Mouse (Mus musculus): ENCODE measurements at regions not wholly inside any gene's neighbourhood (a gene's known extent, or its start where the extent isn't known, plus 50 kb on each side); places are given as distances from the start of the nearest gene placed in this dataset.

DNA sequence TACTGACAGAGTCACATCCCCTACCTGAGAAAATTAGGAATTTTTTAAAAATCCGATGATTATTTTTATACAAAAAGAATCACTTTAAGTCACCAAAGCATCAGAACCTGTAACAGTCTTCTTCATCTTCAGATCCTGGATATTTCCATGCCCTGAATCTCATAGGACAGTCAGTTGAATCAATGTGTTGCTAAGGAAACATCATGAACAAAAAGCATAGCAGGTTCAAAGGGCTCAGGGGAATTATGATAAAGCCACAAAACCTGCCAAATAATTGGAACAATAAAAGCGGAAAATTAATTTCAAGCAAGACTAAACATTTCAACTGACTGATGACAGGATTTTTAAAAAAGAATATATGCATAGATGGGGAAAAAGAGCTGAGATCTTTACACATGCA is 393.9 kb downstream of the Bckdhb start:
- Histone ChIP-seq H3K36me3 (ENCODE audit: control insufficient read depth, insufficient read depth) (no peaks in the 10 kb centered on the region), H3K4me2 (replicated peaks; ENCODE audit: low read depth) (no peak overlapping the region), H3K27me3 (replicated peaks; ENCODE audit: control insufficient read depth, insufficient read depth, low read length) (no peaks in the 10 kb centered on the region), H3K9me3 (ENCODE audit: control insufficient read depth) (no peaks in the 10 kb centered on the region), H3K9ac (ENCODE audit: low read depth, low read length) (no peak overlapping the region), H3K27ac (ENCODE audit: low read depth, low read length) (no peak overlapping the region), H3K4me1 (replicated peaks; ENCODE audit: control insufficient read depth, insufficient read depth, low read length) (no peaks in the 10 kb centered on the region), H3K4me3 (ENCODE audit: low read depth, low read length) (no peak overlapping the region)
- TF ChIP-seq CTCF (IDR thresholded peaks at IDR 0.05; ENCODE audit: low read depth): no peak
- 89% methylated on average over 2 of the region's 2 CpGs for WGBS
- ATAC-seq: no peak

DNA sequence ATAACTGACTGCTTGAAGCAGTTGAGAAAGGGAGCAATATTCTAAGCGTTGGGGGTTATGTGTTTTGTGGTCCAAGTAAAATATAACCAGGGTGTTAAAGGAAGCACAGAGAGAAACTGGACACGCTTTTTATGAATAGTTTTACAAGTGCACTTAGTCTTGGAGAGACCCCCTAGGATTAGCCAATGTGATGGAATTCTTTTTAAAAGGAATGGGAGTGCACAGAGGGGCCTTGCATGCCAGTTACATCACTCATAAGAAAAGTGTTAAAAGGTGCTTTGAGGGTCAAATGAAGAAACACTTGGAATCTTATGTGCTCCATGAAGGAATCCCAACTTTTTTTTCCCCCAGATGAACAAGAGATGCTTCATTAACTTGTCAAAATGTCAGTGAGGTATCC is 394.4 kb downstream of the Bckdhb start:
- no peak for TF ChIP-seq CTCF (IDR thresholded peaks at IDR 0.05; ENCODE audit: low read depth)
- H3K4me2 ChIP-seq (replicated peaks; ENCODE audit: low read depth): no peak overlapping the region
- ATAC-seq: no peak
- H3K4me3 ChIP-seq (ENCODE audit: low read depth, low read length): no peak overlapping the region
- H3K9ac ChIP-seq (ENCODE audit: low read depth, low read length): no peak overlapping the region
- no peak overlapping the region for H3K27ac ChIP-seq (ENCODE audit: low read depth, low read length)
- no peaks in the 10 kb centered on the region for H3K36me3 ChIP-seq (ENCODE audit: control insufficient read depth, insufficient read depth)
- 79% methylated on average over 2 of the region's 2 CpGs for WGBS
- no peaks in the 10 kb centered on the region for H3K4me1 ChIP-seq (replicated peaks; ENCODE audit: control insufficient read depth, insufficient read depth, low read length)
- H3K9me3 ChIP-seq (ENCODE audit: control insufficient read depth): no peaks in the 10 kb centered on the region
- no peaks in the 10 kb centered on the region for H3K27me3 ChIP-seq (replicated peaks; ENCODE audit: control insufficient read depth, insufficient read depth, low read length)

DNA sequence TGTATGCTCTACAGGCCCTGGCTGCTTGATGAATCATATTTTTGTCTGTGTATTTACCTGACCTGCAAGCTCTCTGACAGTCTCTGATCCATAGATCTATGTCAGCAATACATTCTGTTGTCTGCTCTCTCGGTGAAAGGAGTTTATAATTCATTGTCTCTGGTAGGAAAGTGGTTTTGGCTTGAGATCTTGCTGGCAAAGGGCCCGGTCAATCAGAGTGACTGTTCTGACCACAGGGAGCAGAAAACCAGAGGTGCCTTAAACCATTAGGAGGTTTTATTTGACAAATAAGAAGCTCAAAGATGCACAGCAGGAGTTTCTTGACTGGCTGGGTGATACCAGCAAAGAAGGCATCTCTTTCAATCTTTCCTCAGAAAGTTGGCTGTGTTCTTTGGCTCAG is 398.2 kb downstream of the Bckdhb start:
- H3K4me2 ChIP-seq (replicated peaks; ENCODE audit: low read depth): no peak overlapping the region

DNA sequence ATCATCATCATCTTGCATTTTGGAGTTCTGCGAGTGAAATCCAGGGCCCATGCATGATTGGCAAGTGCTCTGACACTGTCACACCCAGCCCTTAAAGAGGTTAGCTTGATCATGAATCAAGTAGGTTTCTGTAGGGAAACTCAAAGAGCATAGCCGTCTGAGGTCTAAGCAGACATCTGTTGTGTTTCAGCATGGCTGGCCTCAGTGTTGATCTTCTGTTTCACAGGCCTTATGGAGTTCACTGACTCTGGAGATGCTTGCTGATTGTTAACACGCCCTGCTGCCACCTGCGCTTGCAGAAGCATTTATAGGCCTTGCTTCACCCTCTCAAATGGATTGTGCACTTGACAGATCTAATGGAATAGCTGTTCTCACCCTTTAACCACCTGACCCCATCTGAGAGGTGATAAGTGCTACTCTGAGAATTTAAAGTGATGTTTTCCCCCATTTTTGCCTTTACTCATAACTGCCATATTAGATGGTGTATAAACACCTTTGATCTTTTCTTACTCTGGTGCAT is 406.2 kb downstream of the Bckdhb start:
- Histone ChIP-seq H3K4me3 (ENCODE audit: low read depth, low read length) (no peak overlapping the region), H3K9ac (ENCODE audit: low read depth, low read length) (no peak overlapping the region), H3K27me3 (replicated peaks; ENCODE audit: control insufficient read depth, insufficient read depth, low read length) (no peaks in the 10 kb centered on the region), H3K36me3 (ENCODE audit: control insufficient read depth, insufficient read depth) (no peaks in the 10 kb centered on the region), H3K4me1 (replicated peaks; ENCODE audit: control insufficient read depth, insufficient read depth, low read length) (no peaks in the 10 kb centered on the region), H3K27ac (ENCODE audit: low read depth, low read length) (no peak overlapping the region), H3K4me2 (replicated peaks; ENCODE audit: low read depth) (no peak overlapping the region), H3K9me3 (ENCODE audit: control insufficient read depth) (no peaks in the 10 kb centered on the region)
- 71% methylated on average over 4 of the region's 4 CpGs for WGBS
- no peak for ATAC-seq
- no peak for TF ChIP-seq CTCF (IDR thresholded peaks at IDR 0.05; ENCODE audit: low read depth)

More for the DNA sequence above, 398.2 kb downstream of the Bckdhb start:
- Histone ChIP-seq H3K4me3 (ENCODE audit: low read depth, low read length) (no peak overlapping the region), H3K4me1 (replicated peaks; ENCODE audit: control insufficient read depth, insufficient read depth, low read length) (no peaks in the 10 kb centered on the region), H3K27me3 (replicated peaks; ENCODE audit: control insufficient read depth, insufficient read depth, low read length) (no peaks in the 10 kb centered on the region), H3K27ac (ENCODE audit: low read depth, low read length) (no peak overlapping the region), H3K9me3 (ENCODE audit: control insufficient read depth) (no peaks in the 10 kb centered on the region), H3K9ac (ENCODE audit: low read depth, low read length) (no peak overlapping the region), H3K36me3 (ENCODE audit: control insufficient read depth, insufficient read depth) (no peaks in the 10 kb centered on the region)
- no peak for ATAC-seq
- 47% methylated on average over 2 of the region's 2 CpGs for WGBS
- TF ChIP-seq CTCF (IDR thresholded peaks at IDR 0.05; ENCODE audit: low read depth): no peak

DNA sequence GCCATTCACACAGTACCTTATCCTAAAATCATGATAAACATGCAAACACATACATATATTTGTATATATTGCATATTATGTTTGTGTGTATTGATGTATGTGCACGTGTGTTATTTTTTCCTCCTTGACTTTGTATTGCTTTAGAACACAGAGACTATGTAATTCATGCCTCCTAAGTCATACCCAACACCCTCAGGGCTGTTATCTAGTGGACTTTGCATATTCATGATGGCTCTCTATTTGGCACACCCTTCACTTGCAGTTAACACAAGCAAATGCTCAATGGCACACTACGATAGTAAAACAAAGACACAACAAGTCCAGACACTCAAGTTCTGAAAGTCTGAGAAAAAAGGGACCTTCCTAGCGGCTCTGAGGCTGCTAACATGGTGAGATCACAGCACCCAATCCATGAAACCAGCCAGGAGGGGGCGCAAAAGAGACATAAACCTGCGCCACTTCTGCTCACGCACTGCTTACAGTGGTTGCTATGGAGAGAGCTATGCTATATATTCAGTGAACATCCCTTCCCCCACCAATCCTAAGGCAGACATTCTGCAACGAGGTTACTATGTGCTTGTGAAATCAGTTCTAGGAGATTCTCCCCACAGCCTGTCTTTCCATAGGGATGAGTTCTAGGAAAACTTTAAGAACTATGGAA is 418.6 kb downstream of the Bckdhb start:
- Histone ChIP-seq H3K9me3 (ENCODE audit: control insufficient read depth) (no peaks in the 10 kb centered on the region), H3K4me2 (replicated peaks; ENCODE audit: low read depth) (no peak overlapping the region), H3K36me3 (ENCODE audit: control insufficient read depth, insufficient read depth) (no peaks in the 10 kb centered on the region), H3K4me3 (ENCODE audit: low read depth, low read length) (no peak overlapping the region), H3K4me1 (replicated peaks; ENCODE audit: control insufficient read depth, insufficient read depth, low read length) (no peaks in the 10 kb centered on the region), H3K27me3 (replicated peaks; ENCODE audit: control insufficient read depth, insufficient read depth, low read length) (no peaks in the 10 kb centered on the region), H3K27ac (ENCODE audit: low read depth, low read length) (no peak overlapping the region), H3K9ac (ENCODE audit: low read depth, low read length) (no peak overlapping the region)
- 16% methylated on average over 7 of the region's 7 CpGs for WGBS
- peak; percentile 76 for ATAC-seq
- peak; percentile 85 for TF ChIP-seq CTCF (IDR thresholded peaks at IDR 0.05; ENCODE audit: low read depth)

DNA sequence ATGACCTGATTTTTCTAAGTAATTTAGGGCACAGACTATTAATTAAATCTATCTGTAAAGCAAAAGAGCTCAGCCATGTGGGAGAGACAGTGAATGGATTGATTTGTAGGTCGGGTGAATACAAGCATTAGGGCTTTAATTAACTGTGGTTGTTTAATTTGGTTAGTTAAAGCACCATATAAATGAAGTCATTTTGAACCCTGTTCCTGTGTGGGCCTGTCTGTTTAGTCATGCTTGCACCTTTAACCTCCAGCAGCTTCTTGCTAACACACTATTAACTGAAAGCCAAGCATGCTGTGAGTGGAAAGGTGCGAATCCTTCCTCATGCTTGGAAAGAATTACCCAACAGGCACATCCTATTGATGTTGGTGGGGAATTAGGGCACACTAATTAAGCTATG is 425.3 kb downstream of the Bckdhb start:
- no peak for ATAC-seq
- Histone ChIP-seq H3K9me3 (ENCODE audit: control insufficient read depth) (no peaks in the 10 kb centered on the region), H3K4me3 (ENCODE audit: low read depth, low read length) (no peak overlapping the region), H3K9ac (ENCODE audit: low read depth, low read length) (no peak overlapping the region), H3K4me1 (replicated peaks; ENCODE audit: control insufficient read depth, insufficient read depth, low read length) (no peaks in the 10 kb centered on the region), H3K36me3 (ENCODE audit: control insufficient read depth, insufficient read depth) (no peaks in the 10 kb centered on the region), H3K27me3 (replicated peaks; ENCODE audit: control insufficient read depth, insufficient read depth, low read length) (no peaks in the 10 kb centered on the region), H3K4me2 (replicated peaks; ENCODE audit: low read depth) (no peak overlapping the region), H3K27ac (ENCODE audit: low read depth, low read length) (no peak overlapping the region)
- WGBS: 65% methylated on average over 2 of the region's 2 CpGs
- no peak for TF ChIP-seq CTCF (IDR thresholded peaks at IDR 0.05; ENCODE audit: low read depth)

Data from intestine, postnatal 0 days (tissue).